Mouse (Mus musculus) embryonic facial prominence, embryonic 12.5 days (tissue): ENCODE data around the gene Obscn. TPM values are rescaled to one million over a fixed set of nuclear protein-coding genes. Genes with fewer than 3 reads are reported as not detected.

Experiments
- ATAC-seq: fragments of 200-750 bp; cut with Nextera tagmentation; 2 replicates; pipeline ENCODE4 v1.8.0; 2017; ENCODE audit not compliant: insufficient number of reproducible peaks, insufficient read depth, low FRiP score, low TSS enrichment
- H3K27ac ChIP-seq: fragments of 300-500 bp; sonication (generic); 2 replicates; pipeline ENCODE4 v1.5.1; 2016; ENCODE audit warnings: mild to moderate bottlenecking
- H3K27me3 ChIP-seq: fragments of 300-500 bp; sonication (generic); 2 replicates; pipeline ENCODE4 v1.6.1; 2016; ENCODE audit warnings: mild to moderate bottlenecking, moderate library complexity
- H3K36me3 ChIP-seq: fragments of 300-500 bp; sonication (generic); 2 replicates; pipeline ENCODE4 v1.6.1; 2016; ENCODE audit warnings: mild to moderate bottlenecking
- H3K4me1 ChIP-seq: fragments of 300-500 bp; sonication (generic); 2 replicates; pipeline ENCODE4 v1.6.1; 2016
- H3K4me2 ChIP-seq: fragments of 300-500 bp; sonication (generic); replicated peaks from 2 replicates; pipeline ENCODE4 v1.6.1; 2016; ENCODE audit warnings: mild to moderate bottlenecking, moderate library complexity
- H3K4me3 ChIP-seq: fragments of 300-500 bp; sonication (generic); 2 replicates; pipeline ENCODE4 v1.5.1; 2016; ENCODE audit warnings: mild to moderate bottlenecking
- H3K9ac ChIP-seq: fragments of 300-500 bp; sonication (generic); 2 replicates; pipeline ENCODE4 v1.6.1; 2016; ENCODE audit warnings: mild to moderate bottlenecking, moderate library complexity
- H3K9me3 ChIP-seq: fragments of 300-500 bp; sonication (generic); 2 replicates; pipeline ENCODE4 v1.6.1; 2016; ENCODE audit warnings: mild to moderate bottlenecking, moderate library complexity
- WGBS: fragments of 180-500 bp; shearing (Covaris S2); methylation state at CpG from one replicate; pipeline ENCODE4 v1.1.7; 2016; 5-methylcytosine and 5-hydroxymethylcytosine counted together
- polyA plus RNA-seq: library from polyadenylated mRNA; unstranded; fragments of >200 nt; fragmentation: Nextera tagmentation; extraction: Ambion mirVana; gene quantifications from 2 replicates; pipeline ENCODE4 v1.2.1, GENCODE M21; 2016

The Obscn gene
- polyA plus RNA-seq, 1 experiment from 2014 or later = 0.28 TPM

GRCm38 (mm10) chr11:58993091-58993670, 143.0 kb downstream of the Obscn start:
- no peak for ATAC-seq
- peaks cover 28% of the 10 kb centered on the region for H3K27me3 ChIP-seq
- H3K4me1 ChIP-seq = peaks cover 10% of the 10 kb centered on the region; the same call in 1 of the 2 replicates
- no peak overlapping the region for H3K9ac ChIP-seq
- H3K4me2 ChIP-seq = no peak overlapping the region
- no peak overlapping the region for H3K4me3 ChIP-seq
- no peak overlapping the region for H3K27ac ChIP-seq
- WGBS = 83% methylated on average over 6 of the region's 6 CpGs
- no peaks in the 10 kb centered on the region for H3K9me3 ChIP-seq
- peaks cover 28% of the 10 kb centered on the region for H3K36me3 ChIP-seq

- Histone ChIP-seq H3K27ac (no peak overlapping the region), H3K27me3 (peaks cover 28% of the 10 kb centered on the region), H3K4me1 (peaks cover 10% of the 10 kb centered on the region; the same call in 1 of the 2 replicates), H3K36me3 (peaks cover 39% of the 10 kb centered on the region), H3K4me3 (no peak overlapping the region), H3K9me3 (no peaks in the 10 kb centered on the region), H3K4me2 (no peak overlapping the region), H3K9ac (no peak overlapping the region)
- ATAC-seq = no peak
- 81% methylated on average over 3 of the region's 3 CpGs for WGBS
These were observed 144.3 kb downstream of the Obscn start for GRCm38 (mm10) chr11:58991911-58992310.

GRCm38 (mm10) chr11:58990794-58991193, 145.4 kb downstream of the Obscn start:
- Histone ChIP-seq H3K36me3 (peaks cover 50% of the 10 kb centered on the region), H3K9me3 (no peaks in the 10 kb centered on the region), H3K27ac (no peak overlapping the region), H3K4me3 (no peak overlapping the region), H3K4me2 (no peak overlapping the region), H3K27me3 (peaks cover 24% of the 10 kb centered on the region), H3K9ac (no peak overlapping the region), H3K4me1 (peaks cover 10% of the 10 kb centered on the region; the same call in 1 of the 2 replicates)
- 79% methylated on average over 9 of the region's 9 CpGs for WGBS
- no peak for ATAC-seq

- Histone ChIP-seq H3K9me3 (no peaks in the 10 kb centered on the region), H3K4me3 (no peak overlapping the region), H3K4me1 (peaks cover 10% of the 10 kb centered on the region; the same call in 1 of the 2 replicates), H3K27me3 (peaks cover 17% of the 10 kb centered on the region), H3K27ac (no peak overlapping the region), H3K9ac (no peak overlapping the region), H3K36me3 (peaks cover 56% of the 10 kb centered on the region), H3K4me2 (no peak overlapping the region)
- no peak for ATAC-seq
- 90% methylated on average over 17 of the region's 17 CpGs for WGBS
These were observed 146.1 kb downstream of the Obscn start for GRCm38 (mm10) chr11:58990141-58990540.

- 0 out of 2 replicates have a peak, but pooled peaks cover 3% of the 10 kb centered on the region for H3K4me1 ChIP-seq
- H3K27me3 ChIP-seq = peaks cover 8% of the 10 kb centered on the region
- H3K4me2 ChIP-seq = no peak overlapping the region
- no peak overlapping the region for H3K9ac ChIP-seq
- H3K27ac ChIP-seq = no peak overlapping the region
- H3K36me3 ChIP-seq = peaks cover 66% of the 10 kb centered on the region
- H3K4me3 ChIP-seq = no peak overlapping the region
- WGBS = 94% methylated on average over 4 of the region's 4 CpGs
- no peak for ATAC-seq
- H3K9me3 ChIP-seq = no peaks in the 10 kb centered on the region
These were observed 147.0 kb downstream of the Obscn start for GRCm38 (mm10) chr11:58989166-58989565.

DNA sequence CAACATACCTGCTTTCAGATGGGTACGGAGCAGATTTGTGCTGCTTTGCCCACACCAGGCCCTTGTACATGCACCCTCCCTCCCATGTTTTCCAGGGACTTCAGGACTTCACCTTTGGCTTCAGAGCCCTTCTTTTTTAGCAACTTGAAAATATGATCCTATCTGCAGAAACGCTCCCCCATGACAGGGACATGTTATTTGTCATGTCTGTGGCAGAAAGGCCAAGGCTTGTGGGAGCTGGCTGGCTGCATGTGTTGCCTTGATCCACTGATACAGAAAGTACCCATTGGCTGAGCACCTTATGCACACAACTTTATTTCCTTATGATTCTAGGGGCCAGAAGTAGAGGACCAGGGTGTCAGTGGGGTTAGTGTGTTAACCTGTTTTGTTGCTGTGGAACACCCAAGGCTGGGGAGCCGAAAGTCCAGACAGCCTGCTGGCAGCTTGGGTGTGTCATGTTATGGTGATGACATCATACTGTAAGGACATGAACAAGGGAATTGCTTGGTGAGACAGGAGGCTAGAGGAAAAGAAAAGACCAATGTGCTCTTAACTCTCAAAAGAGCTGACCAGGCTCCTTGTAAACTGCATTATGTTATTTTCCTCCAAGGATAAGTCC, 150.8 kb downstream of the Obscn start:
- Histone ChIP-seq H3K4me2 (no peak overlapping the region), H3K27me3 (no peaks in the 10 kb centered on the region), H3K9me3 (no peaks in the 10 kb centered on the region), H3K27ac (no peak overlapping the region), H3K4me3 (no peak overlapping the region), H3K9ac (no peak overlapping the region), H3K4me1 (peaks cover 11% of the 10 kb centered on the region), H3K36me3 (peaks cover 80% of the 10 kb centered on the region)
- ATAC-seq = no peak
- WGBS = 89% methylated on average over 3 of the region's 3 CpGs

GRCm38 (mm10) chr11:58984657-58985056, 151.5 kb downstream of the Obscn start:
- Histone ChIP-seq H3K9ac (no peak overlapping the region), H3K4me3 (no peak overlapping the region), H3K27me3 (no peaks in the 10 kb centered on the region), H3K27ac (no peak overlapping the region), H3K4me2 (no peak overlapping the region), H3K4me1 (peaks cover 18% of the 10 kb centered on the region), H3K36me3 (peaks cover 72% of the 10 kb centered on the region), H3K9me3 (no peaks in the 10 kb centered on the region)
- 91% methylated on average over 7 of the region's 7 CpGs for WGBS
- ATAC-seq = no peak

DNA sequence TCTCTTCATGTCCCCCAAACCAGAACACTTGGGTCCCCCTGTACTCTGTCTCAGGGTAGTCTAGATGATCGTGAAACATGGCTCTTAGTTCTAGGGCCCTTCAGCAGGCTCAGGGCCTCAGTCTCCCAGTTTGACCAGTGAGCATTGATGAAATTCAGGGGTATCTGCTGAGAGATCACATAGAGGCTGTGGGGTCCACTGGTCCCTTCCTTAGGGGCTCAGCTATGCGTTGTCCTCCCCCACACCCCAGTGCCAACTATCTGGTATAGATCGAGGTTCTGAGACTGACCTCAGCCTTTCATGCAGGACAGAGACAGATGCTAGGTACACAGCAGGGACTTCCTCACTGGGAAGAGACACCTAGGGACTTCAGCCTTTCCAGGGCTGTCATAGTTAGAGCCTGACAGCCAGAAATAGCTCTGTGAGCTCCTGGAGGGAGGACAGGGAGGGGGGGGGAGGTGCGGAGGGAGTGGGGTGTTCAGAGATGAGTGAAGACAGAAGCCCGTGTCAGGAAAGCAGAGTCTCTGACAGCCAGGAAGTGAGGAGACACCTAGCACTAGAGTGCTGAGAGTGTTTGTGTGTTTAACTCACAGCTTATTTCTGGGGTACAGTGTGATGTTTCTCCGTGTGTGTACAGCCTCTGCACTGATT, 152.4 kb downstream of the Obscn start:
- H3K9me3 ChIP-seq = no peaks in the 10 kb centered on the region
- H3K4me1 ChIP-seq = peaks cover 27% of the 10 kb centered on the region
- no peaks in the 10 kb centered on the region for H3K27me3 ChIP-seq
- no peak overlapping the region for H3K9ac ChIP-seq
- ATAC-seq = no peak
- peaks cover 64% of the 10 kb centered on the region for H3K36me3 ChIP-seq
- no peak overlapping the region for H3K27ac ChIP-seq
- 90% methylated on average over 6 of the region's 6 CpGs for WGBS
- no peak overlapping the region for H3K4me3 ChIP-seq
- H3K4me2 ChIP-seq = no peak overlapping the region

GRCm38 (mm10) chr11:58982471-58983097, 153.6 kb downstream of the Obscn start:
- Histone ChIP-seq H3K9ac (no peak overlapping the region), H3K27ac (no peak overlapping the region), H3K4me2 (no peak overlapping the region), H3K9me3 (no peaks in the 10 kb centered on the region), H3K4me3 (no peak overlapping the region), H3K4me1 (peaks cover 29% of the 10 kb centered on the region), H3K27me3 (no peaks in the 10 kb centered on the region), H3K36me3 (peaks cover 54% of the 10 kb centered on the region)
- WGBS = 84% methylated on average over 18 of the region's 18 CpGs
- ATAC-seq = no peak

- WGBS = 66% methylated on average over 14 of the region's 14 CpGs
- no peak for ATAC-seq
- H3K36me3 ChIP-seq = peaks cover 48% of the 10 kb centered on the region
These were observed 154.4 kb downstream of the Obscn start for GRCm38 (mm10) chr11:58981541-58982447.

DNA sequence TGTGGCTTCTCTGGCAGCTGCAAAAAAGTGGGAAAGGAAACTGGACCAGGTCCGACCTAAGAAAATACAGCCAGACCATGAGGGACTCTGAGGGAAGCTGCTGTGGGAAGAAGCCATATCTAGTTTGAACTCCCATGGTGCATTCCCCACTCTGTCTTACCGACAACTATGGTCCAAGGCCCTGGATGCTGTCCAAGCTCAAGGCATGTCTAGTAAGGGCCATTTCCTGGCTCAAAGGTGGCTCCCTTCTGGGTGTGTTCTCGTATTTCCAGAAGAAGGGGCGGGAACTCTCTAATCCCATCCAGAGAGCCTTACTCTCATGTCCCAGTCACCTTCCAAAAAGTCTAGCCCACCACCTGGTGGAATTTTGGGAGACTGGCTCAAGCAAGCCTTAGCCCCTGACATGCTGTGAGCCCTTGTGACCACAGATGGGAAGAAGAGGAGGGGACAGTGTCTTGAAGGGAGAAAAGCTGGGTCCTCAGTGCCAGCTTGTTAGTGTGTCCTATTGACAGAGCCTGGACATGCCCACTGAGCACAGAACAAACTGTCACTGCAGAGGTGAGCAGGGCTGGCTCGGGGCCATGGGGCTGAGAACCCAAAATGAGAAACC, 155.7 kb downstream of the Obscn start:
- ATAC-seq = no peak
- H3K4me3 ChIP-seq = no peak overlapping the region
- H3K9ac ChIP-seq = 0 out of 2 replicates have a peak overlapping the region, but pooled peaks have one; percentile 89
- peak overlapping the region; percentile 98; the same call in 1 of the 2 replicates for H3K4me2 ChIP-seq
- WGBS = 58% methylated on average over 5 of the region's 5 CpGs
- H3K4me1 ChIP-seq = peaks cover 33% of the 10 kb centered on the region
- H3K27ac ChIP-seq = no peak overlapping the region
- H3K27me3 ChIP-seq = no peaks in the 10 kb centered on the region
- peaks cover 35% of the 10 kb centered on the region for H3K36me3 ChIP-seq
- no peaks in the 10 kb centered on the region for H3K9me3 ChIP-seq

More at GRCm38 (mm10) chr11:58981541-58982447, 154.4 kb downstream of the Obscn start:
- Histone ChIP-seq H3K4me2 (no peak overlapping the region), H3K27me3 (no peaks in the 10 kb centered on the region), H3K27ac (no peak overlapping the region), H3K9me3 (no peaks in the 10 kb centered on the region), H3K4me1 (peaks cover 33% of the 10 kb centered on the region), H3K9ac (no peak overlapping the region), H3K4me3 (no peak overlapping the region)
